Mouse (Mus musculus): ENCODE data around the gene Sytl3.
"Not testable (repeated sequence)": the region's sequence is repeated elsewhere in the genome, so short reads cannot be mapped to it uniquely, and the experiment has no call there.

The Sytl3 gene

GRCm38 (mm10) chr17:6658801-6659200, at the start of gene Sytl3:
TSS of gene Sytl3 (plus strand) at chr17:6659093.
- not testable (repeated sequence) for DNase-seq

GRCm38 (mm10) chr17:6613524-6613923, 45.4 kb upstream of the Sytl3 start:
- DNase-seq: not testable (repeated sequence)

- not testable (repeated sequence) for DNase-seq
Observed at GRCm38 (mm10) chr17:6614316-6614715, 44.6 kb upstream of the Sytl3 start.

GRCm38 (mm10) chr17:6616731-6617130, 42.2 kb upstream of the Sytl3 start:
- DNase-seq: not testable (repeated sequence)

- not testable (repeated sequence) for DNase-seq
Observed at GRCm38 (mm10) chr17:6617689-6618400, 41.0 kb upstream of the Sytl3 start.

- not testable (repeated sequence) for DNase-seq
Observed at GRCm38 (mm10) chr17:6619271-6619670, 39.6 kb upstream of the Sytl3 start.

- not testable (repeated sequence) for DNase-seq
Observed at GRCm38 (mm10) chr17:6620035-6620434, 38.9 kb upstream of the Sytl3 start.

- peak; percentile 55 for DNase-seq
Observed at GRCm38 (mm10) chr17:6620730-6621451, 38.0 kb upstream of the Sytl3 start.

- DNase-seq: not testable (repeated sequence)
Observed at GRCm38 (mm10) chr17:6621976-6622375, 36.9 kb upstream of the Sytl3 start.

GRCm38 (mm10) chr17:6624926-6625558, 33.9 kb upstream of the Sytl3 start:
- DNase-seq: not testable (repeated sequence)

GRCm38 (mm10) chr17:6630398-6630797, 28.5 kb upstream of the Sytl3 start:
- DNase-seq: not testable (repeated sequence)

- DNase-seq: not testable (repeated sequence)
Observed at GRCm38 (mm10) chr17:6632850-6633249, 26.0 kb upstream of the Sytl3 start.

GRCm38 (mm10) chr17:6635781-6636180, 23.1 kb upstream of the Sytl3 start:
- not testable (repeated sequence) for DNase-seq

GRCm38 (mm10) chr17:6636861-6637260, 22.0 kb upstream of the Sytl3 start:
- DNase-seq: no peak

GRCm38 (mm10) chr17:6637434-6637833, 21.5 kb upstream of the Sytl3 start:
- DNase-seq: not testable (repeated sequence)

- not testable (repeated sequence) for DNase-seq
Observed at GRCm38 (mm10) chr17:6638444-6638843, 20.4 kb upstream of the Sytl3 start.

- DNase-seq: not testable (repeated sequence)
Observed at GRCm38 (mm10) chr17:6639486-6639885, 19.4 kb upstream of the Sytl3 start.

- DNase-seq: not testable (repeated sequence)
Observed at GRCm38 (mm10) chr17:6640044-6640637, 18.8 kb upstream of the Sytl3 start.

GRCm38 (mm10) chr17:6640771-6641429, 18.0 kb upstream of the Sytl3 start:
- not testable (repeated sequence) for DNase-seq

- DNase-seq: not testable (repeated sequence)
Observed at GRCm38 (mm10) chr17:6644210-6644609, 14.7 kb upstream of the Sytl3 start.

- not testable (repeated sequence) for DNase-seq
Observed at GRCm38 (mm10) chr17:6644673-6645072, 14.2 kb upstream of the Sytl3 start.

- DNase-seq: not testable (repeated sequence)
Observed at GRCm38 (mm10) chr17:6645668-6646067, 13.2 kb upstream of the Sytl3 start.

All from cerebellum, adult 8-10 months (tissue).